Mouse (Mus musculus) embryonic facial prominence, embryonic 15.5 days (tissue): ENCODE results near the gene Nfib. TPM values are rescaled to one million over a fixed set of nuclear protein-coding genes. Genes with fewer than 3 reads are reported as not detected.

Experiments used
- ATAC-seq: fragments of 200-750 bp; cut with Nextera tagmentation; 2 replicates; pipeline ENCODE4 v1.8.0; 2017; ENCODE audit warnings: low read depth, moderate TSS enrichment; ENCODE audit not compliant: insufficient number of reproducible peaks, low FRiP score, low TSS enrichment
- H3K27ac ChIP-seq: fragments of 300-500 bp; sonication (generic); replicated peaks from 2 replicates; pipeline ENCODE4 v1.5.1; 2015; ENCODE audit warnings: mild to moderate bottlenecking, inconsistent platforms
- H3K27me3 ChIP-seq: fragments of 300-500 bp; sonication (generic); 2 replicates; pipeline ENCODE4 v1.6.1; 2015; ENCODE audit warnings: inconsistent platforms
- H3K36me3 ChIP-seq: fragments of 300-500 bp; sonication (generic); 2 replicates; pipeline ENCODE4 v1.6.1; 2015; ENCODE audit warnings: mild to moderate bottlenecking, inconsistent platforms
- H3K4me1 ChIP-seq: fragments of 300-500 bp; sonication (generic); 2 replicates; pipeline ENCODE4 v1.6.1; 2015; ENCODE audit warnings: inconsistent platforms
- H3K4me2 ChIP-seq: fragments of 300-500 bp; sonication (generic); replicated peaks from 2 replicates; pipeline ENCODE4 v1.6.1; 2015; ENCODE audit warnings: mild to moderate bottlenecking, inconsistent platforms
- H3K4me3 ChIP-seq: fragments of 300-500 bp; sonication (generic); replicated peaks from 2 replicates; pipeline ENCODE4 v1.5.1; 2015; ENCODE audit warnings: mild to moderate bottlenecking, inconsistent platforms
- H3K9ac ChIP-seq: fragments of 300-500 bp; sonication (generic); 2 replicates; pipeline ENCODE4 v1.6.1; 2015; ENCODE audit warnings: inconsistent platforms
- H3K9me3 ChIP-seq: fragments of 300-500 bp; sonication (generic); replicated peaks from 2 replicates; pipeline ENCODE4 v1.6.1; 2016; ENCODE audit warnings: inconsistent platforms
- WGBS: fragments of 180-500 bp; shearing (Covaris S2); methylation state at CpG from one replicate; pipeline ENCODE4 v1.1.7; 2015; 5-methylcytosine and 5-hydroxymethylcytosine counted together
- polyA plus RNA-seq: library from polyadenylated mRNA; unstranded; fragments of >200 nt; fragmentation: Nextera tagmentation; extraction: Ambion mirVana; gene quantifications from 2 replicates; pipeline ENCODE4 v1.2.1, GENCODE M21; 2015

Gene Nfib
- polyA plus RNA-seq, 1 experiment from 2014 or later = 85.7 TPM

DNA sequence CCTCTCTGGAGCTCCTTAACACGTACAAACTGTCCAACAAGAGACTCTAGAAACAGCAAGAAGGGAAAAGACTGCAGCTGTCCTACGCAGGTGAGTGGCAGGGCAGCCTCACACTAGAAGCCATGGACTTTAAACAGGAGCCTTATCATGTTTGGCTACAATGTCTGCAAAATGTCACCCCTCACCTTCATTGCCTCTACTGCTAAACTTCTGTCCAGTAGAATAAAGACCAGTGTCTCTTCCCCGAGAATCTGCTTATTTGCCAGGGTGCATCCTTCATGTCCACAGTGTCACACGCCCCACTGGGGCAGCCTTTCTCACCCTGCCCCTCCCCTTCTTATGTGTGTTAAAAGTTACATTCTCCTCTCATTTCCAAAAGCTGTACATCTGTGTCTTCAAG is 319.9 kb downstream of the Nfib start:
- H3K4me3 ChIP-seq = no peak overlapping the region
- no peaks in the 10 kb centered on the region for H3K9me3 ChIP-seq
- H3K4me2 ChIP-seq = no peak overlapping the region
- no peaks in the 10 kb centered on the region for H3K27me3 ChIP-seq
- H3K4me1 ChIP-seq = peaks cover 26% of the 10 kb centered on the region
- no peak overlapping the region for H3K9ac ChIP-seq
- no peak overlapping the region for H3K27ac ChIP-seq
- no peak for ATAC-seq
- WGBS = 76% methylated on average over 4 of the region's 4 CpGs
- H3K36me3 ChIP-seq = no peaks in the 10 kb centered on the region

DNA sequence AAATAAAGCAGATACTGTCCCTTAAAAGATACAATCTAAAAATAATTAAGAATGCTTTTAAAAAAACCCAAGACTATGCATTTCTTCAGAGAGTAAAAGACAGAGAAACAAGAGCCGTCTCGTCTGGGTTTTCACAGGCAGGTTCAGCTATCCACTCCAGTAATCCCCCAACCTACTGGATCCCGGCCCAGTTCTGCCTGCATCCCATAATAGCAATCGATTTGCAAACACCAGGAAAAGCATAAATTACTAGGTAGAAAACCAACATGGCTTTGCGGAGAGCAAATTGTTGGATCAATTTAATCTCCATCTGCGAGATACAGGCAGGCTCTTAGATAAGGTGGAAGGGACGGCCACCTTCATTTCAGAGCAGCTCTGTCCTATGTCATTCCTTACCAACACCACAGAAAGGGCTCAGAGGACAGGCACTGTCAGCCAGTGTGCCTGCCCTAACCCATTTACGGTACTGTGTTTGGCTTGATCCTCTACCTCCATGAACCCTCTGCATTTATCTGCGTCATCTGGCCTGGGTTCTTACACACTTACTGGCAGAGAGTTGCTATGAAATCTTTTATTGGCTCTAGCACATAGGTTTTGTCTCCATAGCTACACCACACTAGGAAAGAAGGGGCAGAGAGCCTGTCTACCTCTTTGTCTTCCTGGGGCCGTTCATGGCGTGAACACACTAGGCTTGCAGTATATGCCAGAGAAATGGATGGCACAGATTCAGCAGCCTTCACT is 321.4 kb downstream of the Nfib start:
- no peak overlapping the region for H3K9ac ChIP-seq
- peak; percentile 54; the same call in 1 of the 2 replicates for ATAC-seq
- H3K4me2 ChIP-seq = no peak overlapping the region
- H3K27ac ChIP-seq = peak overlapping the region; percentile 55; the same call in 1 of the 2 replicates
- H3K4me3 ChIP-seq = no peak overlapping the region
- 60% methylated on average over 11 of the region's 11 CpGs for WGBS
- H3K27me3 ChIP-seq = no peaks in the 10 kb centered on the region
- no peaks in the 10 kb centered on the region for H3K36me3 ChIP-seq
- no peaks in the 10 kb centered on the region for H3K9me3 ChIP-seq
- H3K4me1 ChIP-seq = peaks cover 26% of the 10 kb centered on the region

DNA sequence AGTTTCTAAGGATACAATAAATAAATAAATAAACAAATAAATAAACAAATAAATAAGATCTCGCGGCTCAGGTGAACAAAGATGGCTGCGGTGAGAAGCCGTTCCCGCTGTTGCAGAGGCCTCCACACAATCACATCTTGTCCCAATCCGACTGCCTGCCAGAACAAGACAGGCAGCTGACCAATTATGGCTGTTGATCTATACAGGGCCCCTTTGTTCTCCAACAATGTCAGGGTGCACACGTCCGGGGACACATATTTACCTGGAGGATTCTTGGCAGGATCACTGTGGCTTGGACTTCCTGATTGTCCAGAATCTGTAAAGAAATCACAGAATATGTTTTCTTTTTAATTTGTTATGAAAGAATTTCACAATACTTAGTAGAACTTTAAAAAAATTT is 322.2 kb downstream of the Nfib start:
- Histone ChIP-seq H3K4me2 (no peak overlapping the region), H3K4me3 (no peak overlapping the region), H3K9ac (no peak overlapping the region), H3K27ac (no peak overlapping the region), H3K4me1 (peaks cover 26% of the 10 kb centered on the region), H3K36me3 (no peaks in the 10 kb centered on the region), H3K27me3 (no peaks in the 10 kb centered on the region), H3K9me3 (no peaks in the 10 kb centered on the region)
- 65% methylated on average over 8 of the region's 8 CpGs for WGBS
- no peak for ATAC-seq

DNA sequence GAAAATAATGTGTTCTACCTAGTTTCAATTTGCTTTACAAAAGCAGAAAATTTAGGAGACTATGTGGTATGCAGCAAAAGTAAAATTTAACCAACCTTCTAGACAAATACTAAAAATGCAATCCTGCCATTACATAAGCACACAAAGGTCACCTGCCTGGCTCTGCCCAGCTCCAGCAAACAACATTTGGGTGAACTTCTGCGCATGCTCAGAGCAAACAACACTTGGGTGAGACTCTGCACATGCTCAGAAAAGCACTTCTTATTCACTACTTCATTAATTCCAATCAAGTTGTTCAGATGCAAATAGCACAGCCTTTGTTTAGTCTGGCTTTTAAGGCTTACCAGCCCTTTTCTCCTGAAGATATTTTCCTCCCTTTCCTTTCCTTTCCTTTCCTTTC is 323.8 kb downstream of the Nfib start:
- WGBS = 83% methylated on average over 1 of the region's 1 CpGs
- no peak overlapping the region for H3K9ac ChIP-seq
- no peak overlapping the region for H3K4me3 ChIP-seq

DNA sequence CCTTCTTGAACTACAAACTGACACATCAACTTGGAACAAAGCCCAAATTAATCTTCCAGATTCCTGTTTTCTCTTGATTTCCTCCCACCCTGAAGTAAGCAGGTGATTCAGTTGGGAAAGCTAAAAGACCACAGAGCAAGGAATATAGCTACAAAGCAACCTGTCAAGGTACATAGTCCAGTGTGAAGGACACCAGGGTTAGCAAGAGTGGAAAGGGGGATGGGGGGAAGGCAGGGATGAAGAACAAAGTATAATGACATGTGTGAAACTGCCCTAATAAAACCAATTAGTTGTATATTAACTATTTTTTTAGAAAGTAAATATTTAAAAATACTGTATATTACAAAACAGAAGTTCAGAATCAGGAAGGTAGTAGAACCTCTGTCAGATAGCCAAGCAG is 325.0 kb downstream of the Nfib start:
- no peaks in the 10 kb centered on the region for H3K27me3 ChIP-seq
- peaks cover 15% of the 10 kb centered on the region for H3K4me1 ChIP-seq
- no peak overlapping the region for H3K27ac ChIP-seq
- H3K9ac ChIP-seq = no peak overlapping the region
- H3K9me3 ChIP-seq = no peaks in the 10 kb centered on the region
- no peak for ATAC-seq
- H3K4me2 ChIP-seq = no peak overlapping the region
- H3K4me3 ChIP-seq = no peak overlapping the region
- H3K36me3 ChIP-seq = no peaks in the 10 kb centered on the region

More for the DNA sequence above, 323.8 kb downstream of the Nfib start:
- no peak for ATAC-seq
- peaks cover 19% of the 10 kb centered on the region for H3K4me1 ChIP-seq
- H3K27me3 ChIP-seq = no peaks in the 10 kb centered on the region
- H3K4me2 ChIP-seq = no peak overlapping the region
- H3K36me3 ChIP-seq = no peaks in the 10 kb centered on the region
- H3K9me3 ChIP-seq = no peaks in the 10 kb centered on the region
- no peak overlapping the region for H3K27ac ChIP-seq

DNA sequence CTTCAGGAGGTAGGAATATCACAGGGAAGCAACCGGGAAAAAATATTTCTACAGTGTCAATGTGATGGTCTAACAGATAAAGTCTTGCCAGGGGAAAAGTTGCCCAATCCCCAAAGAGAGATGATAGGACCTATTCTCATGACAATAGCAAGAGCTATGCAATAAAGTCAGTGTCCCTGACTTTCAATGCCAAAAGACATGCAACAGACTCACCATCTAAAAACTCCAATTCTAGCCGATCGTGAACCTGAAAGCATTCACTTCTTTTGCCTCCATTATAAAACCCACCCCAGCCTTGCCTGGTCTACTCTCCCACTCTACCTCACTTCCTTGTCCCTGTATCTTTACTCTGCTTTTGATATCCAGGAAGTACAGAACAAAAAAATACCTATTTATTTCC is 327.5 kb downstream of the Nfib start:
- H3K9ac ChIP-seq = no peak overlapping the region
- H3K4me1 ChIP-seq = peaks cover 8% of the 10 kb centered on the region; the same call in 1 of the 2 replicates
- ATAC-seq = no peak
- H3K4me2 ChIP-seq = no peak overlapping the region
- H3K27ac ChIP-seq = no peak overlapping the region
- no peaks in the 10 kb centered on the region for H3K36me3 ChIP-seq
- no peaks in the 10 kb centered on the region for H3K9me3 ChIP-seq
- H3K27me3 ChIP-seq = no peaks in the 10 kb centered on the region
- 94% methylated on average over 3 of the region's 3 CpGs for WGBS
- H3K4me3 ChIP-seq = no peak overlapping the region

DNA sequence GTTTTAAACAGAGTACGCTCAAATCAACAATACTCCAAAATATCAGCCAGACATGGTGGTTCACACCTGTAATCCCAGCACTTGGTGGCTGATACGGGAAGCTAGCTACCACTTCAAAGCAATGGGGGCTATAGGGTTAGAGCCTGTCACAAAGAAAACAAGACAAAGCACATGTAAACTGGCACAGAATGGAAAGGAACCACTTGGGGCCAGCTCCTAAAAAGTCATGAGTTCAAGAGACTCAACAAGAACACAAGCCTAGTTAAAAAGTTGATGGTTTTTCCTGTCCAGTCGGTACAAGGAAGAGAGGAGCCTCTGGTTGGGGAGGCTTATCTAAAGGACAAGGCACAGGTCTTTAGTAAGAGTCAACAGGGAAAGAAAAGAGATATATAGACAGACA is 327.9 kb downstream of the Nfib start:
- H3K4me1 ChIP-seq = peaks cover 8% of the 10 kb centered on the region; the same call in 1 of the 2 replicates
- no peak overlapping the region for H3K27ac ChIP-seq
- WGBS = 83% methylated on average over 3 of the region's 3 CpGs
- no peaks in the 10 kb centered on the region for H3K36me3 ChIP-seq
- H3K4me2 ChIP-seq = no peak overlapping the region
- no peak overlapping the region for H3K4me3 ChIP-seq
- ATAC-seq = no peak
- H3K9ac ChIP-seq = no peak overlapping the region
- H3K9me3 ChIP-seq = no peaks in the 10 kb centered on the region
- no peaks in the 10 kb centered on the region for H3K27me3 ChIP-seq

DNA sequence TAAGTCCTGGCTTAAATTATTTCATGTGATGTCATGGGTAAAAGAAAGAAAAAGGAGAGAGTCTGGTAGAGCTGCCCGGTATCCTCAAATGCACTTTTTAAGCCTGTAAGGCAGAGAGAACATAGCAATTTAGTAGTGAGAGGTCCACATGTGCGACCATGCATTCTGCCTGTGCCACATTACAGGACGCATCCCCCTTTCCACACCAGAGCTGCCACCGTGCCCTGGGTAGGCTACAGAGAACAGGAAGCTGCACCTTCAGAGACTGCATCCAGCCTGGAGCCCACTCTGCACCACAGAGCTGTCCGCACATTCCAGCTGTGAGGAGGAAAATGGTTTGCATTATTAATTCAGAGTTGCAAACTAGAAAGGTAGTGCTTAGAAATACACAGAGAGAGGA is 331.0 kb downstream of the Nfib start:
- 49% methylated on average over 5 of the region's 5 CpGs for WGBS
- no peak overlapping the region for H3K4me2 ChIP-seq
- H3K36me3 ChIP-seq = peaks cover 6% of the 10 kb centered on the region; the same call in 1 of the 2 replicates
- no peak overlapping the region for H3K9ac ChIP-seq
- H3K27me3 ChIP-seq = no peaks in the 10 kb centered on the region
- no peaks in the 10 kb centered on the region for H3K9me3 ChIP-seq
- no peak overlapping the region for H3K27ac ChIP-seq
- H3K4me1 ChIP-seq = peaks cover 8% of the 10 kb centered on the region; the same call in 1 of the 2 replicates
- H3K4me3 ChIP-seq = no peak overlapping the region
- ATAC-seq = no peak

DNA sequence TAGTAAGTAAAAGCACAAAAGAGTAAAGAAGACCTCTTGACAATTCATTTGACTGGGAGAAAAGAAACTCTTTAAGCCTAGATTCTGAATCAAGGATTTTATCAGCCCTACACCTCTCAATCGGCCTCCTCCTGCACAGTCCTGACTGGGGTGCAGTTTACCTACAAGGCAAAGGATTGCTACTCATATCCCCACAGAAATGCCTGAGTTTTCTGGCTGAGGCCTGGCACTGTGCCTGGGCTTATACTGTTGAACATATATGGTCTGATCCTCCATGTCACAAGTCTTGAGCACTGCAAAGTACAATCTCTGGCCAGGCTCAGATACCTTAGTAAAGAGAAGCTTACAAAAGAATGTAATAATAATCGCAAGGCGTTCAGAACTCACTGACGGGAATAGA is 333.3 kb downstream of the Nfib start:
- Histone ChIP-seq H3K27me3 (no peaks in the 10 kb centered on the region), H3K4me2 (no peak overlapping the region), H3K4me1 (peaks cover 8% of the 10 kb centered on the region; the same call in 1 of the 2 replicates), H3K9me3 (no peaks in the 10 kb centered on the region), H3K9ac (no peak overlapping the region), H3K27ac (no peak overlapping the region), H3K36me3 (peaks cover 6% of the 10 kb centered on the region; the same call in 1 of the 2 replicates), H3K4me3 (no peak overlapping the region)
- 85% methylated on average over 4 of the region's 4 CpGs for WGBS
- no peak for ATAC-seq

DNA sequence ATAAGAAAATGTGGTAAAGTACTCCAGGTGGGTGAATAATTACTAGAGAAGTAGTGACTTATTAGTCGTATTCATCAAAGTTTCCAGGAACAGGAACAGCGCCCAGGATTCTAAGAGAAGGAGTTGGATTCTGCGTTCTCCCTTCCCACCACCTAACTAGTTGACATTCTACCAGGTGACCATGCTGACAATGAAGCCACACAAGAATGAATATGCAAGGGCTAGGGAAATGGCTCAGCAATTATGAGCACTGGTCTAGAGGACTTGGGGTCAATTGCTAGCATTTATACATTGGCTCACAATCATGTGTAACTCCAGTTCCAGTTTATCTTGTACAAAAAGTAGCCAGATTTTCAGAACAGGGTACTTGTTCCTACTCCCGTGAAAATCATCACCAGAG is 334.1 kb downstream of the Nfib start:
- H3K27ac ChIP-seq = no peak overlapping the region
- ATAC-seq = no peak
- WGBS = 89% methylated on average over 4 of the region's 4 CpGs
- peaks cover 6% of the 10 kb centered on the region; the same call in 1 of the 2 replicates for H3K36me3 ChIP-seq
- H3K4me3 ChIP-seq = no peak overlapping the region
- H3K9me3 ChIP-seq = no peaks in the 10 kb centered on the region
- H3K9ac ChIP-seq = no peak overlapping the region
- H3K27me3 ChIP-seq = no peaks in the 10 kb centered on the region
- H3K4me1 ChIP-seq = peaks cover 8% of the 10 kb centered on the region; the same call in 1 of the 2 replicates
- H3K4me2 ChIP-seq = no peak overlapping the region

DNA sequence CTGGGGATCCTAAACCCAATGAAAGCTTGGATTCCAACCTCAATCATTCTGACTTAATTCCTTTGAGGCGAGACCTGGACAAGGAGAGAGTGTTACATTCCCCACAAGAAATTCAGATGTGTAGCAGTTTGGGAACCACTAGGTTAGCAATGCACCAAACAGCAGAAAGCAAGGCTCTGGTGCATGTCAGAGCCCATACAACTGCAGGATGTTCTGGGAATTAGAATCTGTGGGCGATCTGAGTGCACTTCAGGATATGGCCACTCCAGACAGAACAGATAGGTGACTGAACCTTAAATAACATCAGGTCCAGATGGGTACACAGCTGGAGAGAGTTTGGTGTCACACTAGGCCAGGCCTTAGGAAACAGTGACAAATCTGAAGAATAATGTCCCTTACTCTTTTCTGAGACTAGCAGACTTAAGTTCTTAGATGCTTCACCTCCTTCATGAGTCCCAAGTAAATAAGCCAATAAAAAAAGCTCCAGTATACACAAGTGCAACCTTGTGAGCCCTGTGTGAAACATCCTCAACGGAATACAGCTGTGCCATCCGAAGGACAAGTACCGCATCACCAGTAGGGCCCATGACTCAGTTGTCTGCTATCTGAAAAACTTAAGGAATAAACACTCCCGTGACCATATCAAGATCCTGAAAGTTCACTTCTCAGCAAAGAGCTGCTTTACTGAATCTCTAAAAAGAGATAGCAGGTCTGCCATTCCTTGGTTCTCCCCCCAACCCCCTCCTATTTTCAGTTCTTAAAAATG is 336.4 kb downstream of the Nfib start:
- no peak for ATAC-seq

More for the DNA sequence above, 336.4 kb downstream of the Nfib start:
- Histone ChIP-seq H3K27me3 (no peaks in the 10 kb centered on the region), H3K4me3 (no peak overlapping the region), H3K27ac (no peak overlapping the region), H3K4me1 (peaks cover 9% of the 10 kb centered on the region), H3K4me2 (no peak overlapping the region), H3K9me3 (no peaks in the 10 kb centered on the region), H3K9ac (no peak overlapping the region), H3K36me3 (peaks cover 6% of the 10 kb centered on the region; the same call in 1 of the 2 replicates)
- WGBS = 88% methylated on average over 6 of the region's 6 CpGs
